Mouse (Mus musculus): ENCODE data around the gene Zfp212.
A peak's percentile ranks its signal among the peaks of the same experiment; 100 is the strongest.

Zfp212 gene

DNA sequence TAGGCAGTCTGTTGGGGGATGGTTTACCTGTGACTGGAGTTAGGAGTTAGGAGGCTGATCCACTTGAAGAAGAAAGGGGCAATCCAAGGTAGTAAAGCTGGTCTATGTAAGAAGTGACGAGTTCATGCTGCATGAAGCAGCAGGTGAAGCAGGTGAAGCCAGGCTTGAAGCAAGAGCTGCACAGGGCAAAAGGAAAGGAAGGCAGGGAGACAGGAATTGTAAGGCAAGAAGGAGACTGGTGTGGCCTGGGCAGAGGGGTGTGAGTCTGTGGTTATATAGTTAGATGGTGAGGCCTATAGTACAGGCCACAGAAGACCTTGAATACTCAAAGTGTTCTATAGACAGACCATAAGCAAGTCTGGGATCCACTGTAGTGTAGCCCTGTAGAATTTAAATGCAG is 11.3 kb upstream of the Zfp212 start:
- DNase-seq (ENCODE audit: low read depth, low spot score): no peak
- H3K36me3 ChIP-seq (ENCODE audit: control insufficient read depth, insufficient read depth, low read length, poor library complexity, severe bottlenecking): peaks cover 4% of the 10 kb centered on the region; the same call in 1 of the 2 replicates
- H3K27me3 ChIP-seq (ENCODE audit: control insufficient read depth, insufficient read depth, low read length, poor library complexity, severe bottlenecking): no peaks in the 10 kb centered on the region

DNA sequence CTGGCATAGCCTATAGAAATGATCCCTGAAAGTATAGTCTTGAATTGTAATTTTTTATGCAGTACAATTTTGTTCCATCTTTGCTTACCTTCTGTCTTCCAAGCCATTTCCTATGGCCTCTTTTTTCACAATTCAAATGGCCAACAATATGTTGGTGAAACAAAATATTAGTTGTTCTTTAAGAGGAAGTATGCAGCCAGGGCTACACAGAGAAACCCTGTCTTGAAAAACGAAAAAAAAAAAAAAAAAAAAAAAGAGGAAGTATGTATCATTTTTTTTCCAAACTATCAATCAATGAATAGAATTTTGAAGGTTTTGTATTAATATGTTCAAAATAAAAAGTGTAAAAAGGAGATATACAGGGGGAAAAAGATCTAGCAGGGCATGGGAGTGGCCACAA is 8.6 kb upstream of the Zfp212 start:
- Histone ChIP-seq H3K27me3 (ENCODE audit: control insufficient read depth, insufficient read depth, low read length, poor library complexity, severe bottlenecking) (no peaks in the 10 kb centered on the region), H3K36me3 (ENCODE audit: control insufficient read depth, insufficient read depth, low read length, poor library complexity, severe bottlenecking) (peaks cover 2% of the 10 kb centered on the region; the same call in 1 of the 2 replicates)
- DNase-seq (ENCODE audit: low read depth, low spot score): peak; percentile 11

DNA sequence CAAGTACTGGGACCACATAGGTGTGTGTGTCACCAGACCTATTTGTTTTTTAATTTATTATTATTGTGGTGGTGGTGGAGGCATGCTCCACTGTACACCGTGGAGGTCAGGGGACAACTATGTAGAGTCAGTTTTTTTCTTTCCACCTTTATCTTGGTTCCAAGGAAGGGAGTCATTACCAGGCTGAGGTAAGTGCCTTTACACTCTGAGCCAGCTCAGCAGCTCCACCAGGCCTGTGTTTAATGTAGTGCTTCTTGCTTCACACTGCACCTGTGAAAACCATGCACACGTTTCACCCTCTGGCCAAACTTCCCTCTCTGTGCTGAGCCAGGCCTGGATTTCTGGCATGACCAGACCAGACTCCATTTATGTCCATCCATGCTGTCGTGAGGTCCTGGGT is 7.3 kb upstream of the Zfp212 start:
- Histone ChIP-seq H3K36me3 (ENCODE audit: control insufficient read depth, insufficient read depth, low read length, poor library complexity, severe bottlenecking) (no peaks in the 10 kb centered on the region), H3K27me3 (ENCODE audit: control insufficient read depth, insufficient read depth, low read length, poor library complexity, severe bottlenecking) (no peaks in the 10 kb centered on the region)
- no peak for DNase-seq (ENCODE audit: low read depth, low spot score)

DNA sequence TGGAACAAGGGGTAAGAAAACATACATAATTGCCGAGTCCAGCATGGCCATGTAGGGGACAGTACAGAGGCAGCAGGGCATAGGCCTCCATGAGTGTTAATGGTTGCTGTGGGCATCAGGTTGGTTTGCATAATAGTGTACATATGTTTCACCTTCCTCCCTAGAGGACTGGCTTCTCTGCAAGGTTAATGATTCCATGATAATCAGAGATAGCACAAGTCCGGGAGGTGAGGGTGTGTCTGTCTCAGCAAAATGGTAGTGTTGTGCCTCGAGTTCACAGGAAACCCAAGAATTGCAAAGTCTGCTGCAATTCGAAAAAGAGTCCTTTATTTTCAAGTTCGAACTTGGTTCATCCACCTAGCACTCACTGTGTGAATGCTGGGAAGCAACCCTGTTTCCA is 3.2 kb upstream of the Zfp212 start:
- H3K27me3 ChIP-seq (ENCODE audit: control insufficient read depth, insufficient read depth, low read length, poor library complexity, severe bottlenecking): no peaks in the 10 kb centered on the region
- H3K36me3 ChIP-seq (ENCODE audit: control insufficient read depth, insufficient read depth, low read length, poor library complexity, severe bottlenecking): no peaks in the 10 kb centered on the region
- no peak for DNase-seq (ENCODE audit: low read depth, low spot score)

DNA sequence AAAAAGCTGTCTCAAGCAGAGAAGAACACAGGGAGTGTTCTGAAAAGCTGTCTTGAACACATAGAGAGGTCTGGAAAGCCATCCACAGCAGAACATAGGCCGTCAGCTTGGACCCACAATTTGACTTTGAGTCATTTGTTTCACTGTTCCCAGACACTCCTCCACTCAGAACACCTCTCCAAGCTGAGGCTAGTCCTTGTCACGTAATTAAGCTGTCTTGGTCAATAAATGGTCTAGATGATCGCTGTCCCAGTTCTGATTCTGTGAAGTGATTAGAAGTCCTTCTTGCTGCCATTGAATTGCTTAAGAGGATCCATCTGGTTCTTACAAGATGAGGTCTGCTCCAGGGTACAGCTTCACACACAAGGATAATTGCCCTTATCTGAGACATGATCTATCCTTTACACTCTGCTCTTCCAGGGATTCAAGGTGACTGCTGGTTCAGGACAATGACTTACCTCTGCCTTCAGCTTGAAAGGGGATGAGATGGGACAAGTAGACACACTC is 1.5 kb upstream of the Zfp212 start:
- DNase-seq (ENCODE audit: low read depth, low spot score): no peak
- Histone ChIP-seq H3K27me3 (ENCODE audit: control insufficient read depth, insufficient read depth, low read length, poor library complexity, severe bottlenecking) (no peaks in the 10 kb centered on the region), H3K36me3 (ENCODE audit: control insufficient read depth, insufficient read depth, low read length, poor library complexity, severe bottlenecking) (no peaks in the 10 kb centered on the region)

DNA sequence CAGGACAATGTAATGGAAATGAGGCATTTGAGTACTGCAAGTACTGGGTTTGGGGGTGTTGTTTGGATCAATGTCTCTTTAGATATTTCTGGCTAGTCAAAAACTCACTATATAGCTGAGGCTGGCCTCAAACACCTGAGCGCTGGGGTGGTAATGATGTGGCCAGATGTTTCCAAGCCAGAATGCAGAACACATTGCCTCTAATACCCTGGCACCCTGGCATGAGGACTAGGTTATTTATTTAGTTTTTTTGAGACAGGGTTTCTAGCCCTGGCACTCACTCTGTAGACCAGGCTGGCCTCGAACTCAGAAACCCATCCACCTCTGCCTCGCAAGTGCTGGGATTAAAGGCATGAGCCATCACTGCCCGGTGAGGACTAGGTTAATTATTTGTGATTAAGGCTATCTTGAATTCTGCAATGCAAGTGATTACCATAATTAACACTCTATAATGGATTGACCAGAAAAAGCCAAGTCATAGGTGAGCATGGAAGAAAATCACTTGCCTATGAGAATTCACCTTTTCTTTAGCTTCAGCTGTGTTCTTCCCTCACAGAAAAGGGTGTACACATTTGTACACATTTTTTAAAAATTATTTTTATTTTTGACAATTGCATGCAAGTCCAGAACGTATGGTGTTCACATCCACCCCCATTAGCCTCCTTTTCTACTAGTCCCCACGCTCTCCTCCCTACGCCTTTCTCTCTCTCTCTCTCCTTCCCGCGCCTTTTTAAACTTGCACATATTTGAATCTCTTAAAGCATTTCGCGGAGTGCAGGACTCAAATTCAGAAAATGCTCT is 430 bp upstream of the Zfp212 start:
- DNase-seq (ENCODE audit: low read depth, low spot score): no peak
- H3K36me3 ChIP-seq (ENCODE audit: control insufficient read depth, insufficient read depth, low read length, poor library complexity, severe bottlenecking): no peaks in the 10 kb centered on the region
- H3K27me3 ChIP-seq (ENCODE audit: control insufficient read depth, insufficient read depth, low read length, poor library complexity, severe bottlenecking): no peaks in the 10 kb centered on the region

DNA sequence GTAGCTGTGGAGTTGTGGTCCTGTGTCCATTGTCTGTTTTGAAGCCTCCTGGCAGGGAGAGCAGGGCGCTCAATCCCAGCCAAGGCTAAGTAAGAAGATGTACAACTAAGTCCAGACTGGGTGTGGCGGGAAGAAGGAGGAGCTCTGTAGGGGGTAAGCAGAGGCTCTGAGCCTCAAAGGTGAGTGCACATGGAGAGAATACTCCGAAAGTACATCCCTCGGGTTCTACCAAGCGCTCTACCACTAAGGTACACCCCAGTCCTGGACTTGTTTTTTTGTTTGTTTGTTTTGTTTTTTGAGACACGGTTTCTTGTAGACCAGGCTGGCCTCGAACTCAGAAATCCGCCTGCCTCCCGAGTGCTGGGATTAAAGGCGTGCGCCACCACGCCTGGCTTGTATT is 22.2 kb downstream of the Zfp212 start:
- H3K27me3 ChIP-seq (ENCODE audit: control insufficient read depth, insufficient read depth, low read length, poor library complexity, severe bottlenecking): no peaks in the 10 kb centered on the region
- no peaks in the 10 kb centered on the region for H3K36me3 ChIP-seq (ENCODE audit: control insufficient read depth, insufficient read depth, low read length, poor library complexity, severe bottlenecking)
- no peak for DNase-seq (ENCODE audit: low read depth, low spot score)

DNA sequence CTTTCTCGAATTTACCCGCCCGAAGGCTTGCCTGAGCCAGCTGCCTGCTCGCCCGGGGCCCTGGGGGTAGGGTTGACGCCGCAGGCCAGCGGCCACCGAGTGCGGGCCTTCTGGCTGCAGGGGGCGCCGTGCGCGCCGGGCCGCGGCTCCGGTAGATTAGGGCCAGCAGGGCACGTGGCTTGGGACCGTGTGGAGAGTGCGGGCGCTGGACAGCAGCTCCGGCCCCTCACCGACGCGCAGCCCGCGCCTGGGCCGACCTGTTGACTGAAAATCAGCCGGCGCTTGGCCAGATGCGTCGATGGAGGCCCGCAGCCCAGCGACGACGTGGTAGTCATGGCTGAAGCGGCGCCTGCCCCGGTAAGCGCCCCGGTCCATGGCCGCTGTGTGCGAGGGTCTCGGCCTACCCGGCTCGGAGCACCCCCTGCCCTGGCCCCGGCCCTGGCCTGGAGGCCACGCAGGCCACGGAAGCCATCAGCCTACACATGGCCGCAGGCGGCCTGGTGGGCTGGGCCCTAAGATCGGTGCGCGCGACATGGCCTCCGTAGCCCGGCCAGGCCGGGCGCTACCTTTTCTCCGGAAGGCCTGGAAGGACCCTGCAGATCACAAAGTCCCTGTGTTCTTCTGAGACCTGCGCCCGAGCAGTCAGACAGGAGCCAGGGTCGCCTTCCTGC is 22.9 kb downstream of the Zfp212 start:
- no peaks in the 10 kb centered on the region for H3K36me3 ChIP-seq (ENCODE audit: control insufficient read depth, insufficient read depth, low read length, poor library complexity, severe bottlenecking)
- no peaks in the 10 kb centered on the region for H3K27me3 ChIP-seq (ENCODE audit: control insufficient read depth, insufficient read depth, low read length, poor library complexity, severe bottlenecking)
- peak; percentile 72 for DNase-seq (ENCODE audit: low read depth, low spot score)

DNA sequence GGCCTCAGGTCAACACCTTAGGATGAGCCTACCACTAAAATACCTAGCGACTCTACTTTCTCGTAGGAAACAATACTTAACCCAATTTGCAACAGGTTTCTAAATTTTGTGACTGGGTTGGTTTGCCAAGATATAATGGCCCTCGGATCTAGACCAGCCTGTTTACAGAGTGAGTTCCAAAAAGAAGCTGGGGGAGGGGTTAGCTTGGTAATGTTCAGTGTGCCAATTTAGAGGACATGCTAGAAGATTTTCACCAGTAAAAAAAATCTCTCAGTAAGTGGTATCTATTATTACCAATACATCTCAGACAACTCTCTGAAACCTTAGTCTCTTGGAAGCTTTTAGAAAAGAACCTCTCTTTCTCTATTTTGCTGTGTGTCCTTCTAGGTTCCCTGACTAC is 23.4 kb downstream of the Zfp212 start:
- no peak for DNase-seq (ENCODE audit: low read depth, low spot score)
- H3K36me3 ChIP-seq (ENCODE audit: control insufficient read depth, insufficient read depth, low read length, poor library complexity, severe bottlenecking): no peaks in the 10 kb centered on the region
- H3K27me3 ChIP-seq (ENCODE audit: control insufficient read depth, insufficient read depth, low read length, poor library complexity, severe bottlenecking): no peaks in the 10 kb centered on the region

DNA sequence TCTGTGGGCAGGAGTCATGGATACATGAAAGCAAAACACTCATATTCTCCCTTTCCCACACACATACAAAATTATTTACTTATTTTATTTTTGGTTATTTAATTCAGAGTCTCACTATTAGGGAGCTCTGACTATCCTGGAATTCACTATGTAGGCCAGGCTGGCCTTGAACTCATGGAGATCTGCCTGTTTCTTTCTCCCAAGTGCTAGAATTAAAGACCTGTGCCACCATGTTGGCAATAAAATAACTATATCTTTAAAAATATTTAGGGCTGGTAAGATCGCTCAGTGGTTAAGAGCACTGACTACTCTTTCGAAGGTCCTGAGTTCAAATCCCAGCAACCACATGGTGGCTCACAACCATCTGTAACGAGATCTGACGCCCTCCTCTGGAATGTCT is 27.1 kb downstream of the Zfp212 start:
- H3K27me3 ChIP-seq (ENCODE audit: control insufficient read depth, insufficient read depth, low read length, poor library complexity, severe bottlenecking): no peaks in the 10 kb centered on the region
- H3K36me3 ChIP-seq (ENCODE audit: control insufficient read depth, insufficient read depth, low read length, poor library complexity, severe bottlenecking): no peaks in the 10 kb centered on the region
- DNase-seq (ENCODE audit: low read depth, low spot score): no peak

DNA sequence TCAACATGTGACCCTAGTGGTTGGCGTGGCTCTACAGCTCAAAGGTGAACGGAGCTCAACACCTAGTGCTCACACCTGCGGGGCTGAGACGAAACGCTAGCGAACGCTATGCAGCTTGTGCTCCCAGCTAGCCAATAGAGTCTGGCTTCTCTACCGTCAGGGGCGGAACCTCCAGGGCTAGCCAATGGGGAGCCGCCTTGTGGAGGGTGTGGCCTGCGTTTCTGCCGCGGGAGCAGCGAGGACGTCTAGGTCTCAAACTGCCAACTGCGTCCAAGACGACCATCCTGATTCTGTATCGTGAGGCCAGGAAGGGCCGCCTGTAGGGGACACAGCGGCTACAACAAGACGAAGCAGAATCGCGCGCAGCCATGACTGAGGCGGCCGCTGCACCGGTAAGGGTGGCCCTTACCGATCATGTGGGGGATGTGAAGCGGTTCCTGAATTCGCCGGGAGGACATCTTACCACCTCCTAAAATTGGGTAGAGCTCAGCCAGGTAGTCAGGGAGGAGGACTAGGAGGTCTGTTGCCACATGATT is 33.0 kb downstream of the Zfp212 start, which contains the start of gene Zfp956:
Zfp956 (plus strand) TSS at position 200 of the 536 bp plus-strand sequence.
- DNase-seq (ENCODE audit: low read depth, low spot score): peak; percentile 94
- H3K36me3 ChIP-seq (ENCODE audit: control insufficient read depth, insufficient read depth, low read length, poor library complexity, severe bottlenecking): no peaks in the 10 kb centered on the region; the same call in 1 of the 2 replicates
- no peaks in the 10 kb centered on the region; the same call in 1 of the 2 replicates for H3K27me3 ChIP-seq (ENCODE audit: control insufficient read depth, insufficient read depth, low read length, poor library complexity, severe bottlenecking)

DNA sequence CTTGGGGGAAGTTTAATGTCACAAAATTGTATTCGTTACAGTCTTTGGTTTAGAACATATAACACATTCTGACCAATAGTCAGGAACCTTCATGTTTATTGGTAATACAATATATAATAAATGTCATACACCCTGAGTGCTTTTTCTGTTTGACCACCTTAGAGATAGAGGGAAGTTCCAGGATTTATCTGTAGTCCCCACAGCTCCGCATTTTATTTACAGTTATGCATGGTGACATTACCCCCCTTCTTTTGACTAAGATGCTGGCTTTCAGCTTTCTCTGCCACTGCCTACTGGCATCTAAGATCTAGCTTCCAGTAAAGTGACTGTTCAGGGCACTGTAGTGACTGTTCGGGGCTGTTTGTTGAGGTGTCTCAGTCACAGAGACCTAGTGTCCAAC is 34.1 kb downstream of the Zfp212 start:
- Histone ChIP-seq H3K36me3 (ENCODE audit: control insufficient read depth, insufficient read depth, low read length, poor library complexity, severe bottlenecking) (no peaks in the 10 kb centered on the region; the same call in 1 of the 2 replicates), H3K27me3 (ENCODE audit: control insufficient read depth, insufficient read depth, low read length, poor library complexity, severe bottlenecking) (no peaks in the 10 kb centered on the region; the same call in 1 of the 2 replicates)
- no peak for DNase-seq (ENCODE audit: low read depth, low spot score)

DNA sequence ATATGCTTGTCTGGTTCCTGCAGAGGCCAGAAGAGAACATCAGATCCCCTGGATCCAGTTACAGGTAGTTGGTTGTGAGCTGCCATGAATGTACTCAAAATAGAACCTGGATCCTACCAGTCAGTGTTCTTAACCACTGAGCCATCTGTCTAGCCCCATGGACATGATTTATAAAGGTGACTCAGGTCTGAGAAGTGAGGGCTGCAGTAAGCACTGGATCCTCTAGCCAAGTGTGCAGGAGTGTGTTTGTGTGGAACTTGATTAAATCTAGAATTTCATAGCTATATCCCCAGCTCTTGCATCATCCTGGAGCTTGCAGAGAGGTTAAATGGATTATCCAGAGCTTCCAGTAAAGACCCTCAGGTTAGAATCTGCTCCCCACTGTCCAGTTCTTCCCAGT is 37.5 kb downstream of the Zfp212 start:
- H3K27me3 ChIP-seq (ENCODE audit: control insufficient read depth, insufficient read depth, low read length, poor library complexity, severe bottlenecking): no peaks in the 10 kb centered on the region; the same call in 1 of the 2 replicates
- no peak for DNase-seq (ENCODE audit: low read depth, low spot score)
- peaks cover 10% of the 10 kb centered on the region for H3K36me3 ChIP-seq (ENCODE audit: control insufficient read depth, insufficient read depth, low read length, poor library complexity, severe bottlenecking)

DNA sequence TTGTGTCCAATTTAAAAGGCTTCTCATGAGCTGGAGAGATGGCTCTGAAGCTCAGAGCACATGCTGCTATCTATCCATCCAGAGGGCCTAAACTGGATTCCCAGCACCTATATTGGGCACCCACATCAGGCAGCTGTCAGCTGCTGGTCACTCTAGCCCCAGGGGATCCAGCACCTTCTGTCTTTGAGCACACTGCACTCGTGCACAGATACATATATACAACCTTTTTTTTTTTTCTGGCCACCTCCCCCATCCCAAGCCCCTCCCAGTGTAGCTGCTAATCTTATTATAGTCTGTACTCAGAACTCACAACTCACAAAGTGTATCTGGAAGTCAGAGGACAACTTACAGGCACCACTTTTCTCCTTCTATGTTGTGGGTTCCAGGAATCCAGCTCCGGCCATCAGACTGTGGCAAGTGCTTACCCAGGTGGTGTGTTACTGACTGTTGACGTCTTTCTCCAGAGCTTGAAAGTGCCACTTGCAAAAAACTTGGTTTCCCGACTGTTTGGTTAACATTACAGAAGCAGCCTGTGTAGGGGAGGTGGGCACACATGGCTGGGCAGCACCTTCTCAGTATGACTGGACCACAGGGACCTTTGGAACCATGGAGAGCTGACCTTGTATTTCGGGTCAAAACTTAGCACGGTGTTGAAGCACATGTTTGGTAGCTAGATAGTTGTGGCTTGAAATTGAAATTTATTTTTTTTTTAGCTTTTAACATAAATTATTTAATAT is 40.6 kb downstream of the Zfp212 start:
- Histone ChIP-seq H3K27me3 (ENCODE audit: control insufficient read depth, insufficient read depth, low read length, poor library complexity, severe bottlenecking) (no peaks in the 10 kb centered on the region), H3K36me3 (ENCODE audit: control insufficient read depth, insufficient read depth, low read length, poor library complexity, severe bottlenecking) (peaks cover 20% of the 10 kb centered on the region)
- no peak for DNase-seq (ENCODE audit: low read depth, low spot score)
